Mouse (Mus musculus) thymus, adult 2 months (tissue): ENCODE data around the gene Rps6kb1. TPM values are rescaled to one million over a fixed set of nuclear protein-coding genes. Genes with fewer than 3 reads are reported as not detected.

Source experiments
- DNase-seq: peaks from one replicate; pipeline ENCODE4 v3.0.0; 2021
- H3K27ac ChIP-seq: fragments of 200-500 bp; 2 replicates; pipeline ENCODE4 v1.5.1; 2012; ENCODE audit warnings: low read length, control low read depth; ENCODE audit not compliant: control insufficient read depth, insufficient read depth
- H3K27me3 ChIP-seq: fragments of 200-500 bp; 2 replicates; pipeline ENCODE4 v1.6.1; 2012; ENCODE audit warnings: mild to moderate bottlenecking, low read length, moderate library complexity, mixed read lengths; ENCODE audit not compliant: control insufficient read depth, insufficient read depth
- H3K36me3 ChIP-seq: fragments of 200-500 bp; 2 replicates; pipeline ENCODE4 v1.6.1; 2012; ENCODE audit warnings: mild to moderate bottlenecking, low read length, moderate library complexity; ENCODE audit not compliant: control insufficient read depth, insufficient read depth
- H3K4me1 ChIP-seq: fragments of 200-500 bp; replicated peaks from 2 replicates; pipeline ENCODE4 v1.6.1; 2012; ENCODE audit warnings: low read length; ENCODE audit not compliant: control insufficient read depth, insufficient read depth
- H3K4me3 ChIP-seq: fragments of 200-500 bp; 2 replicates; pipeline ENCODE4 v1.5.1; 2012; ENCODE audit warnings: mild to moderate bottlenecking, low read length, control low read depth, moderate library complexity; ENCODE audit not compliant: control insufficient read depth, insufficient read depth
- CTCF ChIP-seq: fragments of 200-500 bp; IDR thresholded peaks from 2 replicates; pipeline ENCODE4 v1.5.1; 2012; ENCODE audit warnings: mild to moderate bottlenecking, control low read depth, low read length, moderate library complexity, borderline replicate concordance; ENCODE audit not compliant: control insufficient read depth, poor library complexity, insufficient read depth; ENCODE audit errors: extremely low read depth
- POLR2A ChIP-seq: fragments of 200-500 bp; IDR thresholded peaks from 2 replicates; pipeline ENCODE4 v1.6.1; 2012; ENCODE audit warnings: mild to moderate bottlenecking, low read length, control low read depth, moderate library complexity; ENCODE audit not compliant: control insufficient read depth, poor library complexity, insufficient read depth; ENCODE audit errors: extremely low read depth
- WGBS: fragments of 180-500 bp; shearing (Covaris S2); methylation state at CpG from one replicate; pipeline ENCODE4 v1.1.7; 2018; 5-methylcytosine and 5-hydroxymethylcytosine counted together
- polyA plus RNA-seq: library from polyadenylated mRNA; depleted of rRNA; stranded (reverse); fragments of >200 nt; gene quantifications from 2 replicates; pipeline ENCODE4 v1.2.3, GENCODE M21; 2012

Gene Rps6kb1
- polyA plus RNA-seq, 1 experiment = 12.2 TPM

- Histone ChIP-seq H3K27me3 (no peaks in the 10 kb centered on the region), H3K4me1 (peaks cover 7% of the 10 kb centered on the region), H3K4me3 (no peak overlapping the region), H3K27ac (no peak overlapping the region), H3K36me3 (no peaks in the 10 kb centered on the region)
- 90% methylated on average over 9 of the region's 9 CpGs for WGBS
- TF ChIP-seq POLR2A (no peak), CTCF (no peak)
- no peak for DNase-seq
These were observed 25.7 kb upstream of the Rps6kb1 start for GRCm38 (mm10) chr11:86570261-86570746.

- H3K4me1 ChIP-seq = peaks cover under 1% of the 10 kb centered on the region; the same call in 1 of the 2 replicates
- no peak overlapping the region for H3K4me3 ChIP-seq
- 0 out of 2 replicates have a peak, but pooled peaks cover 4% of the 10 kb centered on the region for H3K36me3 ChIP-seq
- no peaks in the 10 kb centered on the region for H3K27me3 ChIP-seq
- TF ChIP-seq POLR2A = no peak
- TF ChIP-seq CTCF = no peak
- no peak overlapping the region for H3K27ac ChIP-seq
- 57% methylated on average over 3 of the region's 3 CpGs for WGBS
- no peak for DNase-seq
These were observed 23.8 kb upstream of the Rps6kb1 start for GRCm38 (mm10) chr11:86568425-86568824.

- TF ChIP-seq POLR2A (no peak), CTCF (no peak)
- Histone ChIP-seq H3K27me3 (no peaks in the 10 kb centered on the region), H3K36me3 (0 out of 2 replicates have a peak, but pooled peaks cover 13% of the 10 kb centered on the region), H3K4me1 (peaks cover 4% of the 10 kb centered on the region; the same call in 1 of the 2 replicates), H3K4me3 (no peak overlapping the region), H3K27ac (no peak overlapping the region)
- DNase-seq = no peak
- WGBS = 95% methylated on average over 4 of the region's 4 CpGs
These were observed 13.7 kb upstream of the Rps6kb1 start for GRCm38 (mm10) chr11:86558258-86558657.

GRCm38 (mm10) chr11:86553525-86553924 lies 8.9 kb upstream of the Rps6kb1 start:
- no peaks in the 10 kb centered on the region for H3K27me3 ChIP-seq
- no peak overlapping the region for H3K27ac ChIP-seq
- no peaks in the 10 kb centered on the region for H3K4me1 ChIP-seq
- 96% methylated on average over 6 of the region's 6 CpGs for WGBS
- TF ChIP-seq POLR2A (no peak), CTCF (no peak)
- DNase-seq = no peak
- peaks cover 17% of the 10 kb centered on the region for H3K36me3 ChIP-seq
- no peak overlapping the region for H3K4me3 ChIP-seq

GRCm38 (mm10) chr11:86547412-86547811 lies 2.8 kb upstream of the Rps6kb1 start:
- DNase-seq = peak; percentile 43
- no peak for TF ChIP-seq POLR2A
- no peak for TF ChIP-seq CTCF

GRCm38 (mm10) chr11:86545556-86545955 lies 951 bp upstream of the Rps6kb1 start:
- no peak for TF ChIP-seq CTCF
- no peak for TF ChIP-seq POLR2A
- Histone ChIP-seq H3K36me3 (peaks cover 8% of the 10 kb centered on the region), H3K4me1 (peaks cover 3% of the 10 kb centered on the region; the same call in 1 of the 2 replicates), H3K4me3 (no peak overlapping the region), H3K27me3 (no peaks in the 10 kb centered on the region), H3K27ac (no peak overlapping the region)
- WGBS = 77% methylated on average over 8 of the region's 8 CpGs
- no peak for DNase-seq

More at GRCm38 (mm10) chr11:86547412-86547811, 2.8 kb upstream of the Rps6kb1 start:
- Histone ChIP-seq H3K4me1 (peaks cover 3% of the 10 kb centered on the region; the same call in 1 of the 2 replicates), H3K27ac (no peak overlapping the region), H3K27me3 (no peaks in the 10 kb centered on the region), H3K4me3 (no peak overlapping the region), H3K36me3 (peaks cover 8% of the 10 kb centered on the region)
- WGBS = 94% methylated on average over 1 of the region's 1 CpGs

- WGBS = under 1% methylated on average over 50 of the region's 50 CpGs
- H3K27ac ChIP-seq = peak overlapping the region; percentile 57
- DNase-seq = peak; percentile 58
These were observed 506 bp downstream of the Rps6kb1 start for GRCm38 (mm10) chr11:86543960-86544638.

More at GRCm38 (mm10) chr11:86543960-86544638, 506 bp downstream of the Rps6kb1 start:
- H3K4me1 ChIP-seq = peaks cover 7% of the 10 kb centered on the region
- no peaks in the 10 kb centered on the region for H3K27me3 ChIP-seq
- TF ChIP-seq POLR2A = no peak
- TF ChIP-seq CTCF = no peak
- peaks cover 2% of the 10 kb centered on the region; the same call in 1 of the 2 replicates for H3K36me3 ChIP-seq
- H3K4me3 ChIP-seq = peak overlapping the region; percentile 61
